8 mouse cellular contexts compared by ENCODE assay signal in the genomic region with DNA sequence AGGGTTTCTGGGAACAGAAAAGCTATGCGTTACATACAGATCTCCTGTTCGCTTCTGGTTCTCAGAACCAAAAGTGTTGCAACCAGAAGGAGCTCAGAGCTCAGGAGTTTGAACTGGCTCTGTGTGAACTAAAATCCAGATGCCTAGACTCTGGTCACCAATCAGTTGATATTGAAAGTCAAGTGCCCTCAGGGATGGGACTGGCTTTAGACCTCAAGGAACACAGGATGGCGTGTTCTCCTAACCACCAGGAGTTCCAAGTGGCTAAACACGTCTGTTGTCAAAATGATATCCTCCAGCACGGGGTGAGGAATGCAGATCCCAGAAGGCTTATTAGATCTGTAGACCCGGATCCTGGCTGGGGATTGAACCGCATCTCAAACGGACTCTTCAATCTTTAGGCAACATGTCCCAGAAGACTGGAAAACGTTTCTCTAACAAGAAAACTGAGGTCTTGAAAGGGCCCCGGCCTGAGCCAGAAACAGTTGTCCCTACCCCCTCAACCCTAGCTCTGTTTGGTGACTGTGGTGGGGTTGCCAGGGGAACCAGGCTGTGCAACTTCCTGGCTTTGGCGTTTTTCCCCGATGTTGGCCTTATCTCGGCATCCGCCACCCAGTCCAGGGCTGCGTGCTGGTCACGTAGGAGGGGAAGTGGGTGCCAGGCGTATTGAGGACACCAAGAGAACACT. TPM values are rescaled to one million over a fixed set of nuclear protein-coding genes. Genes with fewer than 3 reads are reported as not detected.
DNase-seq lines count a peak whose midpoint lies in the region; ATAC-seq lines count a peak whose summit lies in the region.

No protein-coding gene starts in this region.

- no peak overlapping the region for H3K4me2 ChIP-seq in neural tube, embryonic 11.5 days (ENCODE audit: low read depth)
- H3K4me2 ChIP-seq in embryonic facial prominence, embryonic 13.5 days: no peak overlapping the region
- no peak overlapping the region; the same call in 1 of the 2 replicates for H3K4me2 ChIP-seq in hindbrain, embryonic 16.5 days (ENCODE audit: low read length)
- H3K4me2 ChIP-seq in liver, embryonic 15.5 days: peak overlapping the region; percentile 55

- H3K4me1 ChIP-seq in neural tube, embryonic 11.5 days (ENCODE audit: control insufficient read depth, insufficient read depth, low read length): peaks cover 6% of the 10 kb centered on the region
- peaks cover 31% of the 10 kb centered on the region for H3K4me1 ChIP-seq in embryonic facial prominence, embryonic 13.5 days
- H3K4me1 ChIP-seq in hindbrain, embryonic 16.5 days (ENCODE audit: control insufficient read depth, insufficient read depth, low read depth, low read length): 0 out of 2 replicates have a peak, but pooled peaks cover 3% of the 10 kb centered on the region
- H3K4me1 ChIP-seq in liver, embryonic 15.5 days (replicated peaks): peaks cover 42% of the 10 kb centered on the region; the same call in 1 of the 2 replicates

- ATAC-seq in neural tube, embryonic 11.5 days (ENCODE audit: insufficient read depth, low FRiP score, low TSS enrichment): no peak
- ATAC-seq in embryonic facial prominence, embryonic 13.5 days (ENCODE audit: insufficient number of reproducible peaks, insufficient read depth, low FRiP score, low TSS enrichment, low read depth): no peak; the same call in 1 of the 2 replicates
- peak; percentile 43; the same call in 1 of the 2 replicates for ATAC-seq in hindbrain, embryonic 16.5 days
- ATAC-seq in liver, embryonic 15.5 days (ENCODE audit: insufficient read depth): peak; percentile 49
- no peak for ATAC-seq in cerebellum, adult (ENCODE audit: insufficient number of reproducible peaks, low FRiP score, low TSS enrichment)

- no peak overlapping the region for H3K27ac ChIP-seq in neural tube, embryonic 11.5 days (ENCODE audit: low read depth, low read length)
- peak overlapping the region; percentile 11; the same call in 1 of the 2 replicates for H3K27ac ChIP-seq in embryonic facial prominence, embryonic 13.5 days
- no peak overlapping the region for H3K27ac ChIP-seq in hindbrain, embryonic 16.5 days (ENCODE audit: low read depth, low read length)
- peak overlapping the region; percentile 70 for H3K27ac ChIP-seq in liver, embryonic 15.5 days (replicated peaks)

- H3K4me3 ChIP-seq in neural tube, embryonic 11.5 days (ENCODE audit: low read depth, low read length): no peak overlapping the region
- no peak overlapping the region for H3K4me3 ChIP-seq in embryonic facial prominence, embryonic 13.5 days
- H3K4me3 ChIP-seq in hindbrain, embryonic 16.5 days (ENCODE audit: low read length): no peak overlapping the region
- H3K4me3 ChIP-seq in liver, embryonic 15.5 days (replicated peaks): peak overlapping the region; percentile 14

- H3K27me3 ChIP-seq in neural tube, embryonic 11.5 days (ENCODE audit: control insufficient read depth, insufficient read depth, low read length): no peaks in the 10 kb centered on the region
- no peaks in the 10 kb centered on the region for H3K27me3 ChIP-seq in embryonic facial prominence, embryonic 13.5 days
- H3K27me3 ChIP-seq in hindbrain, embryonic 16.5 days (replicated peaks; ENCODE audit: control insufficient read depth, insufficient read depth, low read length): no peaks in the 10 kb centered on the region
- no peaks in the 10 kb centered on the region for H3K27me3 ChIP-seq in liver, embryonic 15.5 days

- WGBS in neural tube, embryonic 11.5 days: 83% methylated on average over 17 of the region's 17 CpGs
- 75% methylated on average over 17 of the region's 17 CpGs for WGBS in embryonic facial prominence, embryonic 13.5 days
- 70% methylated on average over 17 of the region's 17 CpGs for WGBS in hindbrain, embryonic 16.5 days
- WGBS in liver, embryonic 15.5 days (ENCODE audit: insufficient replicate concordance): 8% methylated on average over 17 of the region's 17 CpGs

- no peaks in the 10 kb centered on the region for H3K36me3 ChIP-seq in neural tube, embryonic 11.5 days (ENCODE audit: control insufficient read depth, insufficient read depth, low read length)
- H3K36me3 ChIP-seq in embryonic facial prominence, embryonic 13.5 days: no peaks in the 10 kb centered on the region
- H3K36me3 ChIP-seq in hindbrain, embryonic 16.5 days (ENCODE audit: control insufficient read depth, insufficient read depth, low read length): no peaks in the 10 kb centered on the region
- no peaks in the 10 kb centered on the region for H3K36me3 ChIP-seq in liver, embryonic 15.5 days (replicated peaks)

- peak; percentile 18 for DNase-seq in neural tube, embryonic 11.5 days (ENCODE audit: low spot score)
- no peak for DNase-seq in neural tube, embryonic 10.5 days (ENCODE audit: extremely low spot score, low spot score)
- peak; percentile 66 for DNase-seq in spleen, adult 18-20 months
- DNase-seq in urinary bladder, postnatal 14 days (ENCODE audit: low spot score): no peak

- no peak overlapping the region for H3K9ac ChIP-seq in neural tube, embryonic 11.5 days (ENCODE audit: low read length)
- no peak overlapping the region for H3K9ac ChIP-seq in embryonic facial prominence, embryonic 13.5 days
- no peak overlapping the region for H3K9ac ChIP-seq in hindbrain, embryonic 16.5 days (ENCODE audit: low read depth, low read length)
- no peak overlapping the region for H3K9ac ChIP-seq in liver, embryonic 15.5 days

- no peaks in the 10 kb centered on the region for H3K9me3 ChIP-seq in neural tube, embryonic 11.5 days (ENCODE audit: control insufficient read depth, low read length)
- H3K9me3 ChIP-seq in embryonic facial prominence, embryonic 13.5 days: 0 out of 2 replicates have a peak, but pooled peaks cover 6% of the 10 kb centered on the region
- no peaks in the 10 kb centered on the region for H3K9me3 ChIP-seq in hindbrain, embryonic 16.5 days (ENCODE audit: control insufficient read depth, low read length)
- no peaks in the 10 kb centered on the region for H3K9me3 ChIP-seq in liver, embryonic 15.5 days (replicated peaks)

RNA-seq across cellular contexts. Expression of gene Cfap45, which starts 6.9 kb away (rescaled TPM):
- polyA plus RNA-seq in neural tube, embryonic 11.5 days (2014; fragmentation: Nextera tagmentation; extraction: Ambion mirVana): 1.7 and 2.5 TPM in 2 replicates
- polyA plus RNA-seq in embryonic facial prominence, embryonic 13.5 days (2015; fragmentation: Nextera tagmentation; extraction: Ambion mirVana): 2.0 and 2.3 TPM in 2 replicates
- 4.9 and 5.4 TPM in 2 replicates for polyA plus RNA-seq in hindbrain, embryonic 16.5 days (2015; fragmentation: Nextera tagmentation; extraction: Ambion mirVana)
- 0.29 and 0.43 TPM in 2 replicates for polyA plus RNA-seq in liver, embryonic 15.5 days (2015; fragmentation: Nextera tagmentation; extraction: Ambion mirVana)

RNA-seq across cellular contexts. Expression of gene Tagln2, which starts 13.8 kb away (rescaled TPM):
- 79.8 and 93.6 TPM in 2 replicates for polyA plus RNA-seq in neural tube, embryonic 11.5 days (2014; fragmentation: Nextera tagmentation; extraction: Ambion mirVana)
- polyA plus RNA-seq in embryonic facial prominence, embryonic 13.5 days (2015; fragmentation: Nextera tagmentation; extraction: Ambion mirVana): 133 and 135 TPM in 2 replicates
- polyA plus RNA-seq in hindbrain, embryonic 16.5 days (2015; fragmentation: Nextera tagmentation; extraction: Ambion mirVana): 71.7 and 84.9 TPM in 2 replicates
- 121 and 125 TPM in 2 replicates for polyA plus RNA-seq in liver, embryonic 15.5 days (2015; fragmentation: Nextera tagmentation; extraction: Ambion mirVana)

RNA-seq across cellular contexts. Expression of gene Igsf9, which starts 32.1 kb away (rescaled TPM):
- 45.9 and 59.3 TPM in 2 replicates for polyA plus RNA-seq in neural tube, embryonic 11.5 days (2014; fragmentation: Nextera tagmentation; extraction: Ambion mirVana)
- 75.6 and 83.2 TPM in 2 replicates for polyA plus RNA-seq in embryonic facial prominence, embryonic 13.5 days (2015; fragmentation: Nextera tagmentation; extraction: Ambion mirVana)
- polyA plus RNA-seq in hindbrain, embryonic 16.5 days (2015; fragmentation: Nextera tagmentation; extraction: Ambion mirVana): 32.9 and 42.5 TPM in 2 replicates
- polyA plus RNA-seq in liver, embryonic 15.5 days (2015; fragmentation: Nextera tagmentation; extraction: Ambion mirVana): 0.96 and 1.2 TPM in 2 replicates

RNA-seq across cellular contexts. Expression of gene Slamf9, which starts 38.5 kb away (rescaled TPM):
- 0.17 TPM in 1 of 2 replicates, not detected in the other for polyA plus RNA-seq in neural tube, embryonic 11.5 days (2014; fragmentation: Nextera tagmentation; extraction: Ambion mirVana)
- 0.47 TPM in 1 of 2 replicates, not detected in the other for polyA plus RNA-seq in embryonic facial prominence, embryonic 13.5 days (2015; fragmentation: Nextera tagmentation; extraction: Ambion mirVana)
- polyA plus RNA-seq in hindbrain, embryonic 16.5 days (2015; fragmentation: Nextera tagmentation; extraction: Ambion mirVana): 0.11 and 0.23 TPM in 2 replicates
- 0.78 and 1.2 TPM in 2 replicates for polyA plus RNA-seq in liver, embryonic 15.5 days (2015; fragmentation: Nextera tagmentation; extraction: Ambion mirVana)

RNA-seq across cellular contexts. Expression of gene Vsig8, which starts 42.1 kb away (rescaled TPM):
- 0.15 TPM in 1 of 2 replicates, not detected in the other for polyA plus RNA-seq in neural tube, embryonic 11.5 days (2014; fragmentation: Nextera tagmentation; extraction: Ambion mirVana)
- polyA plus RNA-seq in embryonic facial prominence, embryonic 13.5 days (2015; fragmentation: Nextera tagmentation; extraction: Ambion mirVana): 0.40 and 0.77 TPM in 2 replicates
- polyA plus RNA-seq in hindbrain, embryonic 16.5 days (2015; fragmentation: Nextera tagmentation; extraction: Ambion mirVana): 0.84 and 1.2 TPM in 2 replicates
- polyA plus RNA-seq in liver, embryonic 15.5 days (2015; fragmentation: Nextera tagmentation; extraction: Ambion mirVana): not detected in 2 replicates

Comparison
In these comparisons a context has a peak if more than half of its experiments do, and no peak if none do; other contexts are left out.
1. DNase-seq: peak in neural tube, embryonic 11.5 days (single experiment) and spleen, adult 18-20 months (2 of 2); none in neural tube, embryonic 10.5 days (single experiment) and urinary bladder, postnatal 14 days (single experiment).
2. ATAC-seq: peak in hindbrain, embryonic 16.5 days (single experiment) and liver, embryonic 15.5 days (single experiment); none in neural tube, embryonic 11.5 days (single experiment), embryonic facial prominence, embryonic 13.5 days (single experiment) and cerebellum, adult (single experiment).
3. H3K27ac ChIP-seq: peak in embryonic facial prominence, embryonic 13.5 days (single experiment) and liver, embryonic 15.5 days (single experiment); none in neural tube, embryonic 11.5 days (single experiment) and hindbrain, embryonic 16.5 days (single experiment).
4. RNA of gene Igsf9, which starts 32.1 kb away (polyA plus RNA-seq): 75.6 to 83.2 TPM in embryonic facial prominence, embryonic 13.5 days, 45.9 to 59.3 TPM in neural tube, embryonic 11.5 days and 32.9 to 42.5 TPM in hindbrain, embryonic 16.5 days; 0.96 to 1.2 TPM in liver, embryonic 15.5 days; every median in the first group is over 10 times any median in the second.